Mouse (Mus musculus) bone marrow, adult 2 months (tissue): ENCODE results near the gene Vmp1.

Source experiments
- CTCF ChIP-seq: fragments of 200-500 bp; IDR thresholded peaks from 2 replicates; pipeline ENCODE4 v1.5.1; 2011; ENCODE audit warnings: low read length, control low read depth; ENCODE audit not compliant: control insufficient read depth, insufficient read depth
- POLR2A ChIP-seq: fragments of 200-500 bp; IDR thresholded peaks from 2 replicates; pipeline ENCODE4 v1.6.1; 2011; ENCODE audit warnings: low read depth, mild to moderate bottlenecking, control low read depth, low read length, borderline replicate concordance; ENCODE audit not compliant: control insufficient read depth

- TF ChIP-seq CTCF (no peak), POLR2A (no peak)
These were observed 56.9 kb downstream of the Vmp1 start for GRCm38 (mm10) chr11:86626714-86627113.
